Mouse (Mus musculus) midbrain, embryonic 11.5 days (tissue): ENCODE results near the gene Itgal. TPM values are rescaled to one million over a fixed set of nuclear protein-coding genes. Genes with fewer than 3 reads are reported as not detected.
A peak's percentile ranks its signal among the peaks of the same experiment; 100 is the strongest.

ENCODE experiments used
- ATAC-seq: fragments of 200-750 bp; cut with Nextera tagmentation; 2 replicates; pipeline ENCODE4 v1.8.0; 2017; ENCODE audit warnings: moderate TSS enrichment, moderate library complexity; ENCODE audit not compliant: low FRiP score
- DNase-seq: peaks from one replicate; pipeline ENCODE4 v3.0.0; 2015; ENCODE audit warnings: low spot score; ENCODE audit errors: missing footprints
- H3K27ac ChIP-seq: fragments of 300-500 bp; sonication (generic); 2 replicates; pipeline ENCODE4 v1.5.1; 2014; ENCODE audit warnings: low read depth, low read length
- H3K27me3 ChIP-seq: fragments of 300-500 bp; sonication (generic); 2 replicates; pipeline ENCODE4 v1.6.1; 2014; ENCODE audit warnings: mild to moderate bottlenecking, low read length, moderate library complexity, mixed read lengths; ENCODE audit not compliant: control insufficient read depth, insufficient read depth
- H3K36me3 ChIP-seq: fragments of 300-500 bp; sonication (generic); 2 replicates; pipeline ENCODE4 v1.6.1; 2014; ENCODE audit warnings: mild to moderate bottlenecking, low read length, moderate library complexity, mixed read lengths; ENCODE audit not compliant: control insufficient read depth, insufficient read depth
- H3K4me1 ChIP-seq: fragments of 300-500 bp; sonication (generic); 2 replicates; pipeline ENCODE4 v1.6.1; 2014; ENCODE audit warnings: low read length; ENCODE audit not compliant: control insufficient read depth, insufficient read depth
- H3K4me2 ChIP-seq: fragments of 300-500 bp; sonication (generic); 2 replicates; pipeline ENCODE4 v1.6.1; 2014; ENCODE audit warnings: mild to moderate bottlenecking, moderate library complexity
- H3K4me3 ChIP-seq: fragments of 300-500 bp; sonication (generic); 2 replicates; pipeline ENCODE4 v1.5.1; 2014; ENCODE audit warnings: low read depth, low read length
- H3K9ac ChIP-seq: fragments of 300-500 bp; sonication (generic); 2 replicates; pipeline ENCODE4 v1.6.1; 2014; ENCODE audit warnings: low read length
- H3K9me3 ChIP-seq: fragments of 300-500 bp; sonication (generic); 2 replicates; pipeline ENCODE4 v1.6.1; 2016; ENCODE audit warnings: low read length; ENCODE audit not compliant: control insufficient read depth
- WGBS: fragments of 180-500 bp; shearing (Covaris S2); extraction: QIAGEN DNeasy Blood & Tissue Kit; methylation state at CpG from one replicate; pipeline ENCODE4 v1.1.7; 2014; 5-methylcytosine and 5-hydroxymethylcytosine counted together
- polyA plus RNA-seq: library from polyadenylated mRNA; unstranded; fragments of >200 nt; fragmentation: Nextera tagmentation; extraction: Ambion mirVana; gene quantifications from 2 replicates; pipeline ENCODE4 v1.2.1, GENCODE M21; 2014

The Itgal gene
- polyA plus RNA-seq, 1 experiment from 2014 or later, result 0.63 TPM

DNA sequence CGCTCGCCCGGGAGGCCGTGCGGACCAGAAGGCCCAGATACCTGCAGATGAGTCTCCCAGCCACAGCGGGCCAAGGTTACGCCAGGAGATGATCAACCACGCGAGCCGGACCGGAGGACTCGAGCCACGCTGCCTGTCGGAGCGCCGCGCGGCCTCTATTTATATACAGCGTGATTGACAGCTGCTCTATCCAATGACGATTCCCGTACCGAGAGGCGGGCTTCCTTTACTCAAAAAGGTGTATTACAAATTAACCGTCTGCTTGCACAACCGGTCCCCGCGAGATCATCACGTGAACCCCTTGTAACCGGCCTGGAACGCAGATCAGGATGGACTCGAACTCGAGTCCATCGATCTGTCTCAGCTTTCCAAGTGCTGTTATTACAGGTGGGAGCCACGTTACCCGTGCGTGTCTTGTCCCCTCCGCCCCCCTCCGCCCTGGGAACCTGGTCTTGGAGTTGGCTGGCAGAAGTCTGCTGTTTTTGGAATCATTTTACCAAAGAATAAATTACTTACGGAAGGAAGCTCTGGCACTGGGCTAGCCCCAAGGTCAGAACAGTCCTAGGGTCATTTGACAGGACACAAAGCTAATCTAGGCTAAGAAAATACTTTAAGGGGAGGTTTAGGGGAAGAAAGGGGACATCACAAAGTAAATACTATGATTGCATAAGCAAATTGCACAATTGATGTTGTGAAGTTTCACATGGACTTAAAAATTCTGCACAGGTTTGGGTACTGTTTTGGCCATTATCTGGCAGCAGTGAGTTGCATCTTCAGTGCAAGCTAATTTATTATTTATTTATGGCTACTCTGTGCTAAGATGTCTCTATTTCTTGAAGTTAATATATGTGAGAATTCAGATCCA, 21.9 kb upstream of the Itgal start, which contains the start of gene Sephs2:
TSS of gene Sephs2 (minus strand) at position 131 of the 865 bp plus-strand sequence.
- 0 out of 2 replicates have a peak, but pooled peaks cover 3% of the 10 kb centered on the region for H3K36me3 ChIP-seq
- H3K4me1 ChIP-seq, result peaks cover 11% of the 10 kb centered on the region
- WGBS, result 3% methylated on average over 39 of the region's 39 CpGs
- no peaks in the 10 kb centered on the region for H3K9me3 ChIP-seq
- H3K27ac ChIP-seq, result peak within 1 kb of the TSS; percentile 50
- peak within 1 kb of the TSS; percentile 89 for H3K9ac ChIP-seq
- ATAC-seq (peak; percentile 90), DNase-seq (peak; percentile 99)
- peak within 1 kb of the TSS; percentile 82 for H3K4me3 ChIP-seq
- H3K4me2 ChIP-seq, result peak within 1 kb of the TSS; percentile 97
- no peaks in the 10 kb centered on the region for H3K27me3 ChIP-seq

DNA sequence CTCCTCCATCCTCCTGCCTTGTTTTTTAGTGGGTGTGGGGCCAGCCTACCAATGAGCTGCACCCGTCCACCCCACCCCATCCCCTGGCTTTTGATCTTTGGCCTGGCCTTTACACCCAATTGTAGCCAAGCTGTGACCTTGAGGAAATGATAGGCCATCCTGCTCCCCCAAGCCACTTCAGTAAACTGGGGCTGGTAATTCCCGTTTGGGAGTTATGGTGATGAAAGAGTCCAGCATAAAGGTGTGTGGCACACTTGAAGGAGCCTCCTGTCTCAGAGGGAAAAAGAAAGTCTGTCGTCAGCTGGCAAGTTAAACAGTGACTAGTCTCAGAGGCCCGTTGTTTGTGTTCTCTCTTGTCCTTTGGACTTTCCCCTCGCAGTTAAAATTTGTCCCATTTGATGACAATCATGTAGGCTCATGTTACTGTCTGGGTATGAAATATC, 19.5 kb upstream of the Itgal start:
- no peak for ATAC-seq
- peak; percentile 44 for DNase-seq
- 75% methylated on average over 5 of the region's 5 CpGs for WGBS

DNA sequence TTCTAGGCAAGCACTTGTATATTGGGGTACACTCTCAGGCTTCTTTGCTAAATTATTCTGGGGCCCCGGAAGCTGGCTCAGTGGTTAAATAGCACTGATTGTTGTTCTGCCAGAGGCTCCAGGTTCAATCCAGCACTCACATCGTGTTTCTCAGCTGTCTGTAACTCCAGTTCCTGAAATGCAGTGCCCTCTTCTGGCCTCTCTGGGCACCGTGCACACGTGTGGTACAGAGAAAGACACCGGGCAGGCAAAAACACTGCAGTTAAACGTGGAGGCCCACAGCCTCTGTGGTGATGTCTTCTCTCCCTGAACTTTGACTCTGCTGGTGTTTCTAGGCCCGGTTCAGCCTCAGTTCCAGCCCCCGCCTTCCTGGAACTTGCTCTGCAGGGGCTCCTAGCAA, 17.7 kb upstream of the Itgal start:
- H3K36me3 ChIP-seq, result no peaks in the 10 kb centered on the region
- no peak overlapping the region for H3K27ac ChIP-seq
- ATAC-seq, result no peak
- H3K4me1 ChIP-seq, result peaks cover 3% of the 10 kb centered on the region
- no peak overlapping the region for H3K4me2 ChIP-seq
- no peaks in the 10 kb centered on the region for H3K9me3 ChIP-seq
- H3K27me3 ChIP-seq, result no peaks in the 10 kb centered on the region
- H3K4me3 ChIP-seq, result no peak overlapping the region
- WGBS, result 20% methylated on average over 8 of the region's 8 CpGs
- no peak overlapping the region for H3K9ac ChIP-seq
- peak; percentile 86 for DNase-seq

More for the DNA sequence above, 19.5 kb upstream of the Itgal start:
- H3K4me2 ChIP-seq, result no peak overlapping the region
- 0 out of 2 replicates have a peak, but pooled peaks cover under 1% of the 10 kb centered on the region for H3K36me3 ChIP-seq
- no peaks in the 10 kb centered on the region for H3K27me3 ChIP-seq
- no peak overlapping the region for H3K9ac ChIP-seq
- H3K4me3 ChIP-seq, result no peak overlapping the region
- no peak overlapping the region for H3K27ac ChIP-seq
- no peaks in the 10 kb centered on the region for H3K9me3 ChIP-seq
- H3K4me1 ChIP-seq, result peaks cover 11% of the 10 kb centered on the region

DNA sequence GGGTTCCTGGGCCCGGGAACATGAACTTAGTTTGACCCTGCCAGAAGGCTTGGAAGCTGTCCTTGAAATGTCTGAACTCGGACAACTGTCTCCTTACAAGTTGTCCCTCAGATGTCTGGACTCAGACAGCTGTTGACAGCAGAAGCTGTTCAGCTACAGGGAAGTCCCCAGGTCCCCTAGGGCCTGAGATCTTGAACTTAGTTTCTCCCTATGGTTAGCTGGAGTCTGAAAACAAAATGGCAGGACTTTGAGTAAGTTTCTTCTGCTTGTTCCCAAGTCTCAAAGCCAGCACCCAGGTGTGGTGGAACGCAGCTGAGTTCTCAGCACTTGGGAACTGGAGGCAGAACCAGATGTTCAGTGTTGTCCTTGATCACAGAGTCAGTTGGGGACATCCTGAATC, 16.0 kb upstream of the Itgal start:
- Histone ChIP-seq H3K4me3 (no peak overlapping the region), H3K9me3 (no peaks in the 10 kb centered on the region), H3K4me2 (no peak overlapping the region), H3K27ac (no peak overlapping the region), H3K27me3 (no peaks in the 10 kb centered on the region), H3K9ac (no peak overlapping the region), H3K36me3 (no peaks in the 10 kb centered on the region), H3K4me1 (no peaks in the 10 kb centered on the region)
- DNase-seq (peak; percentile 41), ATAC-seq (no peak)
- WGBS, result 78% methylated on average over 3 of the region's 3 CpGs

DNA sequence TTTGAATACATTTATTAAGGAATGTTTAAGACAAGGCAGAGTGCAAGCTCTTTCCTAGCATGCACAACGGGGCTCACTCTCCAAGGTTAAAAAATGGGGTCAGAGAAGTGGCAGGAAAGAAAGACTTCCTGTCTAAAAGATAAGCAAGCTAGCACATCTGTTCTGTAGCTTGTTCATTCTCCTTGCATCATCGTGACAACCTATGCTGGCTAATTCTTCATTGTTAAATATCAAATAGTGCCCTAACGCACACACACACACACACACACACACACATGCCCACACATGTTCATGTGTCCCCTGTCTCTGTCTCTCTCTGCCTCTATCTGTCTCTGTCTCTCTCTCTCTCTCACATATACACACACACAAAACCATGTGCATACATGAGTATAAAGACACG, 14.9 kb upstream of the Itgal start:
- Histone ChIP-seq H3K27me3 (no peaks in the 10 kb centered on the region), H3K4me1 (no peaks in the 10 kb centered on the region), H3K4me2 (no peak overlapping the region), H3K4me3 (no peak overlapping the region), H3K9me3 (no peaks in the 10 kb centered on the region), H3K36me3 (no peaks in the 10 kb centered on the region), H3K27ac (no peak overlapping the region), H3K9ac (no peak overlapping the region)
- WGBS, result 75% methylated on average over 4 of the region's 4 CpGs
- DNase-seq (peak; percentile 10), ATAC-seq (no peak)

DNA sequence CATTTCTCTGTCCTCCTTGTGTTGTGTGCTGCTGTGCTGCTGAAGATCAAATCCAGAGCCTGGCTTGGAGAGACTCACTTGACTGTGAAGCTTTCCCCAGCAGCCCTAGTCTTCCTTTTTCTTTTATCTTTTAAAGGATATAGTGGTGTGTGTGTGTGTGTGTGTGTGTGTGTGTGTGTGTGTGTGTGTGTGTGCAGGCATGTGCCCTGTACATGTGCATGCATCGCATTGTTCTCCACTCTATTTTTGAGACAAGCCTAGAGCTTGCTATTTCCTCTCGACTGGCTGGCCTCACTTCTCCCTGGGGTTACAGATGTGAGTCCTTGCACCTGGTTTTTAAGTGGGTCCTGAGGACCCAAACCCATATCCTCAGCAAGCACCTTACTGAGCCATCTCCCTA, 13.9 kb upstream of the Itgal start:
- no peaks in the 10 kb centered on the region for H3K36me3 ChIP-seq
- H3K4me3 ChIP-seq, result no peak overlapping the region
- H3K4me2 ChIP-seq, result no peak overlapping the region
- H3K27me3 ChIP-seq, result no peaks in the 10 kb centered on the region
- 89% methylated on average over 2 of the region's 2 CpGs for WGBS
- H3K9me3 ChIP-seq, result peaks cover 3% of the 10 kb centered on the region; the same call in 1 of the 2 replicates
- DNase-seq, result peak; percentile 39
- no peaks in the 10 kb centered on the region for H3K4me1 ChIP-seq
- no peak overlapping the region for H3K9ac ChIP-seq
- ATAC-seq, result no peak
- H3K27ac ChIP-seq, result no peak overlapping the region

DNA sequence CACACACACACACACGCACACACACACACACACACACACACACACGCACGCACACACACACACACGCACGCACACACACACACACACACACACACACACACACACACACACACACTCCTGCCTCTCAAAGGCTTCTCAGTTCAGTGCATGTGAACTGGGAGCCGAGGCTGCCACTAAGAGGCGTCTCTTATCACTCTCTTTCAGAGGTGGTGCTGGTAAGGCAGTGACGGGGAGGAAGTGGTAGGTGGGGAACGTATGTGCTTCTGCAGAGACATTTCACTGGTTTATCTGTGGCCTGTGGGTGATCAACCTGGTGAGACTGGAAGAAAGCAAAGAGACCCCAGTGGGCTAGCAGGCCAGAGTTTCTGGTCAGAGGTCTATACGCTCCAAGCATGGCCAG, 10.9 kb upstream of the Itgal start:
- no peak overlapping the region for H3K9ac ChIP-seq
- no peaks in the 10 kb centered on the region for H3K27me3 ChIP-seq
- ATAC-seq (no peak), DNase-seq (no peak)
- no peak overlapping the region for H3K4me2 ChIP-seq
- WGBS, result 85% methylated on average over 8 of the region's 10 CpGs
- H3K4me1 ChIP-seq, result no peaks in the 10 kb centered on the region
- H3K4me3 ChIP-seq, result no peak overlapping the region
- H3K27ac ChIP-seq, result no peak overlapping the region
- H3K36me3 ChIP-seq, result no peaks in the 10 kb centered on the region
- peaks cover 10% of the 10 kb centered on the region for H3K9me3 ChIP-seq

DNA sequence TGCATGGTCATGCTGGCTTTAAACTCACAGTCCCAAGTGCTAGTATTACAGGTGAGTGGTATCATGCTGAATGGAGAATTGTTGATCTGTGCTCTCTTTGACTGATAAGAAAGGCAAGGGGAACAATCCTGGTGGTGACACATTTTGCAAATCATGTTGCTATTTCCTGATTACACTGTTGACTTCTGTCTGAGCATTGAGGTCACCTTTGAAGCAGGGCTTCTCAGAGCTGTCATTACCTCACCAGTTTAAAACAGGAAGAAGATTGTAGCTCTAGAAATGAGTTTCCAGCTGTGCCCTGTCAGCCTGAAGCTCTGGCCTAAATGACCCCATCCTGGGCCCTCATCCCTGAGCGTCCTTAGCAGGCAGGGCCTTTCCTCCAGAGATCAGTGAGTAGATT, 8.1 kb upstream of the Itgal start:
- Histone ChIP-seq H3K9me3 (peaks cover 10% of the 10 kb centered on the region), H3K9ac (no peak overlapping the region), H3K27me3 (no peaks in the 10 kb centered on the region), H3K4me2 (no peak overlapping the region), H3K4me1 (no peaks in the 10 kb centered on the region), H3K27ac (no peak overlapping the region), H3K36me3 (no peaks in the 10 kb centered on the region), H3K4me3 (no peak overlapping the region)
- WGBS, result 63% methylated on average over 1 of the region's 1 CpGs
- peak; percentile 76 for DNase-seq
- no peak for ATAC-seq

DNA sequence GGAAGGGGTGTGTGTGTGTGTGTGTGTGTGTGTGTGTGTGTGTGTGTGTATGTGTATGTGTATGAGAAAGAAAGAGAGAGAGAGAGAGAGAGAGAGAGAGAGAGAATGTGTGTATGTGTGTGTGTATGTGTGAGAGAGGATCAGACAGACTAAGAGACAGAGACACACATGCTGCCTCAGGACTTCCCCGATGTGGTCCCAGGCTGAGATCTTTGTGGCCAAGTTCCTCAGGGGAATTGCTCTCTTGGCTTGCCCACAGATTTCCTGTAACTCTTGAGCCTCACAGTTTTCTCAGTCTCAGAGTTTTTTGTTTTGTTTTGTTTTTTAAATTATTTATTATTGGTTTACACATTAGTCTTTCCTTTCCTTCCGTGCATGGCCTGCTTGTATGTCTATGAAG, 6.8 kb upstream of the Itgal start:
- ATAC-seq (no peak), DNase-seq (no peak)
- Histone ChIP-seq H3K4me1 (no peaks in the 10 kb centered on the region), H3K27ac (no peak overlapping the region), H3K27me3 (no peaks in the 10 kb centered on the region), H3K4me3 (no peak overlapping the region), H3K36me3 (no peaks in the 10 kb centered on the region), H3K9ac (no peak overlapping the region), H3K9me3 (peaks cover 10% of the 10 kb centered on the region), H3K4me2 (no peak overlapping the region)
- WGBS, result 87% methylated on average over 2 of the region's 2 CpGs
